Mouse (Mus musculus): ENCODE data around the gene Phospho1.

DNA sequence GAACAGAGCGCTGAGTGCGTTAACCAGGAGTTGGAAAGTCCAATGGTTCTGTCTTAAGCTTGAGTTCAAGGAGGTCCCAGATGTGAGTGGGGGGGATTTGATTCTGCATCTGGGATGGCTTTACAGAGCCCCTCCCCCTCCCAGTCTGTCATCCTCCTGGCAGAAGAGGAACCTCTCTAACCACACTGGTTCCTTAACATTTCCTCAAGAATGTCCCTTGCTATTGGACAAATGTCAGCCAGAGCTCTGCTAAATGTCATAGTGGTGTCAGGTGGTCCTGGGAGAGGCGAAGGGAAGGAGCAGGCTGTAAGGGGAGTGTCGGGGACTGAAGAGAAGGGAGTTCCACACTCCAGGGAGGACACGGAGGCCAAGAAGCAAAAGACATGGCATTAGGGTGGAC is 18.7 kb downstream of the Phospho1 start:
- no peak for TF ChIP-seq CTCF (IDR thresholded peaks at IDR 0.05; ENCODE audit: low read depth, low read length)
- no peak for TF ChIP-seq POLR2A (IDR thresholded peaks at IDR 0.05; ENCODE audit: extremely low read depth, insufficient read depth, low read length)

All from liver, adult 2 months (tissue).